Mouse (Mus musculus): ENCODE data around the gene Mef2b. TPM values are rescaled to one million over a fixed set of nuclear protein-coding genes. Genes with fewer than 3 reads are reported as not detected.

Gene Mef2b
- total RNA-seq, 2 experiments from 2014 or later: 0.31 TPM; not detected in 1

Small RNAs within 50 kb of the gene (microRNA-seq; reads per million reads assigned to microRNA genes)
- 0 to 0.27 reads per million in 2 experiments for gene Mir7066

Other genes with a start within 250 kb of the Mef2b start
- gene Tssk6, start 237.5 kb upstream of the Mef2b start, total RNA-seq (2021): under 1 TPM in 1 of 2 experiments, not detected in 1; 0.25 TPM
- 100 to 1,000 TPM; 455 to 494 TPM for gene Ndufa13, start 237.2 kb upstream of the Mef2b start, total RNA-seq (2021)
- gene Yjefn3, start 237.0 kb upstream of the Mef2b start, total RNA-seq (2021): 10 to 100 TPM; 13.7 to 14.2 TPM
- 10 to 100 TPM; 30.6 to 32.7 TPM for gene Gatad2a, start 143.3 kb upstream of the Mef2b start, total RNA-seq (2021)
- gene Mau2, start 97.0 kb upstream of the Mef2b start, total RNA-seq (2021): 10 to 100 TPM; 30.7 to 32.2 TPM
- gene Sugp1, start 96.9 kb upstream of the Mef2b start, total RNA-seq (2021): 10 to 100 TPM; 15.8 to 17.6 TPM
- 1 to 10 TPM in 1 of 2 experiments, under 1 TPM in 1; 0.52 to 1.4 TPM for gene Tm6sf2, start 66.8 kb upstream of the Mef2b start, total RNA-seq (2021)
- under 1 TPM in 1 of 2 experiments, not detected in 1; 0.08 TPM for gene Hapln4, start 56.3 kb upstream of the Mef2b start, total RNA-seq (2021)
- under 1 TPM in 1 of 2 experiments, not detected in 1; 0.03 TPM for gene Ncan, start 18.8 kb upstream of the Mef2b start, total RNA-seq (2021)
- 1 to 10 TPM; 7.5 to 7.9 TPM for gene Nr2c2ap, start 8.4 kb upstream of the Mef2b start, total RNA-seq (2021)
- 10 to 100 TPM; 19.8 to 19.9 TPM for gene Rfxank, start 557 bp upstream of the Mef2b start, total RNA-seq (2021)
- 10 to 100 TPM; 17.6 to 28.5 TPM for gene Borcs8, start 212 bp upstream of the Mef2b start, total RNA-seq (2021)
- 100 to 1,000 TPM in 1 of 2 experiments, 10 to 100 TPM in 1; 90.1 to 101 TPM for gene Tmem161a, start 32.6 kb downstream of the Mef2b start, total RNA-seq (2021)
- gene Slc25a42, start 72.6 kb downstream of the Mef2b start, total RNA-seq (2021): 10 to 100 TPM; 53.5 to 54.8 TPM
- 10 to 100 TPM; 37.3 to 39.1 TPM for gene Sugp2, start 94.5 kb downstream of the Mef2b start, total RNA-seq (2021)
- gene Armc6, start 94.8 kb downstream of the Mef2b start, total RNA-seq (2021): 1 to 10 TPM; 6.8 to 7.8 TPM
- 1 to 10 TPM; 7.7 to 8.4 TPM for gene Homer3, start 143.1 kb downstream of the Mef2b start, total RNA-seq (2021)
- gene Ddx49, start 162.8 kb downstream of the Mef2b start, total RNA-seq (2021): 10 to 100 TPM; 27.4 to 34.6 TPM
- 100 to 1,000 TPM; 157 to 174 TPM for gene Cope, start 162.8 kb downstream of the Mef2b start, total RNA-seq (2021)
- gene Cers1, start 176.1 kb downstream of the Mef2b start, total RNA-seq (2021): under 1 TPM; 0.55 to 0.57 TPM
- gene Gdf1, start 190.1 kb downstream of the Mef2b start, total RNA-seq (2021): under 1 TPM in 1 of 2 experiments, not detected in 1; 0.28 TPM
- 10 to 100 TPM; 46.1 to 46.8 TPM for gene Upf1, start 213.6 kb downstream of the Mef2b start, total RNA-seq (2021)
- gene Comp, start 233.8 kb downstream of the Mef2b start, total RNA-seq (2021): 1 to 10 TPM; 5.1 to 6.6 TPM

Measured in heart, adult 18-20 months (tissue).